Mouse (Mus musculus) testis, adult 2 months (tissue): ENCODE data around the gene Igll1.

Source experiments
- CTCF ChIP-seq: fragments of 200-500 bp; IDR thresholded peaks from 2 replicates; pipeline ENCODE4 v1.5.1; 2012; ENCODE audit warnings: low read depth, mild to moderate bottlenecking, inconsistent platforms, low read length, moderate library complexity; ENCODE audit not compliant: control insufficient read depth, insufficient read depth, insufficient replicate concordance
- POLR2A ChIP-seq: fragments of 200-500 bp; IDR thresholded peaks from 2 replicates; pipeline ENCODE4 v1.6.1; 2012; ENCODE audit warnings: low read depth, mild to moderate bottlenecking, inconsistent platforms, low read length, moderate library complexity; ENCODE audit not compliant: control insufficient read depth

GRCm38 (mm10) chr16:16888341-16888740, 24.6 kb upstream of the Igll1 start:
- TF ChIP-seq POLR2A (no peak), CTCF (no peak)
